Mouse (Mus musculus) cerebellum, postnatal 10 days (tissue): ENCODE measurements around the gene Spata21.
"Not testable (repeated sequence)": the region's sequence is repeated elsewhere in the genome, so short reads cannot be mapped to it uniquely, and the experiment has no call there.

Source experiments
- DNase-seq, 2 experiments: peaks; one replicate each; pipeline ENCODE4 v3.0.0; 2021; ENCODE audit warnings: mixed read lengths in 2 of 2

The Spata21 gene

DNA sequence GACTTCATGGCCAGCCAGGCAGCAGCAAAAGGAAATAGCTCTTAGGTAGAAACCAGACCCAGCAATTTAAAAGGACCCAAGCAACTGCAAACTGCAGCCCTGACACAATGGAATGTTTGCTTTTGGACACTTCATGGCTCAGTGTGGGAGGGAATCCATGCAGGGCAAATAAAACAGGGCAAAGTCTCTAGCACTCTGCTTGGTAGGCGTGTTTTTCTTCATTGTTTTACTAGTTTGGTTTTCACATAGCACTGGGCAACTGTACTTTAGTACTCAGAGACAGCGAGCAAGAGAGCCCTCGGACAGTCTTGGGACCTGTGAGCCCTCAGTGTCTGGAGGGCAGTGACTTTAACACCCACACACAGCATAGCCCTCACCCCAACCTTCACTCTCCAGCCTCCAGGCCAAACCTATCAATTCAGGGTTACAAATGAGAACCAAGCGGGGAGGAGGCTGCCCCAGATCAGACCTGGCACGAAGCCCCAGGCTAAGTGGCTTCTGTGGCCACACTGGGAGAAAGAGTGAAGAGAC is 43.5 kb downstream of the Spata21 start:
- no peak for DNase-seq

DNA sequence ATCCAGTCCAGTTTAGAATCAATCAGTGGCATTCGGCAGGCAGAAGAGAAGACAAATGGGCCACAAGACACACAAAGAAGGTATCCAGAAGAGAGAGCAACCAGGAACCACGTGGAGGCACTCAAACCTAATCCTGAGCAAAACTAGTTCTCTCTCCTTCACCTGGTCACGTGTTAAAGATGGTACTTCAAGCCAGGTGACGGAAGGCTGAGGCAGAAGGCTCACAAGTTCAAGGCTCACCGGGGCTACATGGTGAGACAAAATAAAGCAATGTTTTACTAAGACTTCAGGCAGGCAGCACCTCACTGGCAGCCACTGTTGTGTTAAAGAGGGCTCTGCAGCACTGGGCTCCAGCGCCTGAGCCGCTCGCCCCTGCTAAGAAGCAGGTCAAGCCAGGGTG is 44.1 kb downstream of the Spata21 start:
- no peak for DNase-seq

DNA sequence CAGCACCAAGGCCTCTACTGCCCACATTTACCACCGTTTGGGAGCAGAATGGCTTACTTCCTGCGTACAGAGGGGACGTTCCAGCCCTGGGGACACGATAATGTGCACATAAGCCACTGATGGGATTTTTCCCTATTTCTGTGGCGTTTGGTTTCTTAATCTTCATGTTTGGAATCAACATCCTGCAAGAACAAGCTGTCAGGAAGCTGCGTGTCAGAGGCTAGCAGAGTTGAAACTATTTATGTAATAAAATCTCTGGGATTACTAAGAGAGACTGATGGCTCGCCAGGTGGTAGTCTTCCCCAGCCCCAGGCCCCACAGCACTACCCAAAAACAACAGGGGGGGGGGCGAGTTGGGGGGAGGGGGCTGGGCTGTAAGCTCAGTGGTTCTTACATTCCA is 45.1 kb downstream of the Spata21 start:
- no peak for DNase-seq

DNA sequence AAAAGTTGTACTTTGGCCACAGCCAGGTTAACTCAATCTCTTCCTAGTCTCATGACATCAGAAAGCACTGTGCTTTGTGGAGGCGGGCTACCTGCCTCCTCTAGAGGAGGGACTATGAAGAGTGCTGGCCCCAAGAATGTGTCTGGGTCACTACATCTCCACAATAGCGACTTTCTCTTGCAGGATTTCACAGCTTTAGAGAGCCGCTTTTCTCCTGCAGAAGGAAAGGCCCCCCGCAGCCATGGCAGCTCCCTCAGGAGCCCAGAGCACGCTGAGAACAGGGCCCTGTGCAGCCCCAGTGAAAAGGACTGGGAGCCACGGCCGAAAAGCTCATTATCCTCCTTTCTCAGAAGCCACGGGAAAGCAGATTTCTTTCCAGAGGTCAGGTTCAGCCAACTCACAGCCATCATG is 45.9 kb downstream of the Spata21 start:
- peak in 1 of 2 experiments; percentile 49 for DNase-seq

DNA sequence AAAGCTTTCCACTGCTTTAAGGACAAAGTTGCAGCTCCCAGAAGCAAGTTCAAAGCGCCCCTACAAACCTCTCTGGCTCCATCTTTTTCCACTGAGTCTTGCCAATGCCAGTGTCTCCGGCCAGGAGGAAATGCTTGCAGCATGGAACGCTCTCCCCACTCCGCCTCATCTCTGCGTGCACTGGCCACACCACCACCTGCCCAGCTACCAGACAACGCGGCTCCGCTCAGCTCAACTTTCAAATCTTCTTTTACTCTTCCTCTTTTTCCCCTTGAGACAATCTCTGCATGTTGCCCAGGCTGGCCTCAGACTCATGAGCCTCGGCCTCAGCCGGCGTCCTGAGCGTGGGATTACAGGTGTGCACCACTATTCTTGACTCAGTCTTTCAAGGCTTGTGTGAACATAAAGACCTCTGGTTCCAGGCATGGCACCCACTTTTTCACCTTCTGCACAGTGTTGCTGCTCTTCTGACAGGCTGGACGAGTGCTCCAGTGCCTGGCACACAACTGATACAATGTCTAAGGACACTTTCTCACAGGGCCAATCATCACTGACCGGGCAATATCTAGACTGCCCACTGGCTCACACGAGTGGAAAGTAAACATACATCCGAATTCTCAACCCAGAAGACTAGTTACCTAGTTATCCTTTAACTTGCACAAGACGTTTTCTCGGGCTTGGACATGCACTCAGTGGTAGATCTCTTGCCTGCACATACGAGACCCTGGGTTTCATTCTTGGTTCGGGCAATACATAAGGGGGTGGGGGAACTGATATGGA is 46.8 kb downstream of the Spata21 start:
- peak in 1 of 2 experiments; percentile 49 for DNase-seq

DNA sequence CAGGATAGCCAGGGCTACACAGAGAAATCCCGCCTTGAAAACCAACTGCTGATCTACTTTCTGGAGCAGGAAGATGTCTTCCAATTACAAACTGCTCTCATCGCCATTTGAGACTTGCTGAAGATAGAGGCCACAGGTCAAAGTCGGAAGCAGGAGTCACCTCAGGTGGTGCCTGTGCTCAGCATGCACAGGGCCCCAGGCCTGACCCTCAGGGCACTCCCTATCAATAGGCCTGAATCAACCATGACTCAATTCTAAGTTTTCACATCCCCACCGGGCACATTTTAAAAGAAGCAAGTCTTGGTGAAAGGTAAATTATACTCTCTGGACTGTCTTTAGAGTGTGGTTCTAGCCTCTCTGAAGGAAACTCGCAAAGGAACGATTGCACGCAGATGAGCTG is 48.0 kb downstream of the Spata21 start:
- DNase-seq: no peak

DNA sequence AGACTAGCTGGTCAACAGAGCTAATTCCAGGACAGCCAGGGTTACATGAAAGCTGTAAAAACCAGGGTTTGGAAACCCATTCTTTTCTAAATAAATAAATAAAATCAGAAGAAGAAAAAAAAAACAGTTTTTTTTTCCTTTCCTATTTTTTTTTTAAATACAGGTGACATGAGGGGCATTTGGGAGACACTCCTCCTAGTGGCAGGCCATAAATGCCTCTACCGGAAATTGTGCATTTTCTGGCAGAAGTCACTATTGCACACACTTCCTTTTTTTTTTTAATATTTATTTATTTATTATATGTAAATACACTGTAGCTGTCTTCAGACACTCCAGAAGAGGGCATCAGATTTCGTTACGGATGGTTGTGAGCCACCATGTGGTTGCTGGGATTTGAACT is 49.6 kb downstream of the Spata21 start:
- not testable (repeated sequence) for DNase-seq

DNA sequence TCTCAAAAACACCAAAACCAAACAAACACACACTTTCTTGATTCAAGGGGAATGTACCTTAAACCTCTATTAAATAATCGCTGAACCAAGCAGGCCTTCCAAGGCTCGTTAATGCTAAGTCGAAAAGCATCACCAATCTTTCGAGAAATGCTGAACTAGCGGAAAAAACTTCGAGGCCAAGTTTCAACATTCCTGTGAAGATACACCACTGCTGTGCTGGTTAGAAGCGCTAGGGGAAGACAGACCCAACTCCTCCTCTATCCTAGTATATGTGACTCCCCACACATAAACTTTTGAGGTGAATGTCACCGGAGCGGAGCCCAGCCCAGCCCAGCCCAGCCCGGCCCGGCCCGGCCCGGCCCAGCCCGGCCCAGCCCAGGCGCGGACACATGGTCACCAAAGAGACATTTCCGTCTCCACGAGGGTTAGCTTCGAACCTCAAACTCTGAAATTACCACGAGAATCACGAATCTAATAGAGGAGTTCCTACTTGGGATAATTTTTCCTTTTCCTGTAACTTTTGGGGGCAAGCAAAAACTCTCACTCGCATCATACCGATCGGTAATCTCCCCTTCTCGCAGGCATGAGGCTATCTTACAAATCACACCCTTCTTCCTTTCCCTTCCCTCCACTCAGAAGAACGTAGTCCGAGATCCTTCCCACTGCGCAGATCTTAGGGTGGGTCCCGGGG is 50.4 kb downstream of the Spata21 start:
- no peak for DNase-seq

DNA sequence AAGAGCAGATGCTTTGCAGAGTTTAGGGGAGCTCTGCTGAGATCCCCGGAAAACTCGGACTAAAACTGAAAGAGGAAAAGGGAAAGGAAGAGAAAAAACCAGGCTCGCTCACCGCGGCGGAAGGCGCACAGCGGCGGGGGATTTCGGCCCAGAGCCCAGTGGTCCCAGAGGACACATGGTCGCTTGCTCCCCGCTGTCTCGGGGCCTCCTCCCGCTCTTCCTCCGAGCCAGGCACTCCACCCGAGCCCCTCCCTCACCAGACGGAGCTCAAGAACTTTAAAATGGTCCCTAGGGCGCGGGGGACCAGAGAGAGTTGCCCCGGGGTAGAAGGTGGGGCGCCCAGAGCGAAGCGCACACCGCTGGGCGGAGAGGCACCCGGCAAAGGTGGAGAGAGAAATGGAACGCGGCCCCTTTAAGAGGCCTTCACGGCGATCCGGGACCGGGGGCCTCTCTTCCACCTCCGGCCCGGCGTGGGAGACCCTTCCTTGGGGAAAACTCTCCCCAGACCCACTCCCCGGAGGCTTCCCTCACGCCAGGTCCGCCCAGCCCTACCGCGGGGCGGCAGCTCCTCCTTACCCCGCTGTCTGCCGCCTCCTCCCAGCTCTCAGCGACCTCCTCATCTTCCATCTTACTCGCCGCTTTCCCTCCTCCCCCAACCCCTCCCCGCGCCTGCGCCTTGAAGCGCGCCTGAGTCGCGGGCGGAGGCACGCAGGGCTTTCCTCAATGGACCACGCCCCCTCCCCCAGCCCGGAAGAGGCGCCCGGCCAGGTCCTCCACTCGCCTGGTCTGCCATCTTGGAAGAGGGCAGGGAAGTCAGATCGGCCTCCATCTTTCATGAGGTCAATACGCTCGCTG is 51.2 kb downstream of the Spata21 start, which contains the start of gene Szrd1:
Gene Szrd1, minus strand, starts transcription at position 660 of the 855 bp plus-strand sequence.
- DNase-seq: peak; percentile 100

DNA sequence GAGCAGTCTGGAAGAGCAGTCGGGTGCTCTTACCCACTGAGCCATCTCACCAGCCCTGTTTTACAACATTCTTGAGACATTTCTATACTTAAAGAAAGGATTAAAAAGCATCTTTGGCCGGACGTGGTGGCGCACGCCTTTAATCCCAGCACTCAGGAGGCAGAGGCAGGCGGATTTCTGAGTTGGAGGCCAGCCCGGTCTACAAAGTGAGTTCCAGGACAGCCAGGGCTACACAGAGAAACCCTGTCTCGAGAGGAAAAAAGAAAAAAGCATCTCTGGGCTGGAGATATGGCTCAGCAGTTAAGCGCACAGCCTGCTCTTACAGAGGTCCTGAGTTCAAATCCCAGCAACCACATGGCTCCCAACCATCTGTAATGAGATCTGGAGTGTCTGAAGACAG is 52.2 kb downstream of the Spata21 start:
- not testable (repeated sequence) for DNase-seq

DNA sequence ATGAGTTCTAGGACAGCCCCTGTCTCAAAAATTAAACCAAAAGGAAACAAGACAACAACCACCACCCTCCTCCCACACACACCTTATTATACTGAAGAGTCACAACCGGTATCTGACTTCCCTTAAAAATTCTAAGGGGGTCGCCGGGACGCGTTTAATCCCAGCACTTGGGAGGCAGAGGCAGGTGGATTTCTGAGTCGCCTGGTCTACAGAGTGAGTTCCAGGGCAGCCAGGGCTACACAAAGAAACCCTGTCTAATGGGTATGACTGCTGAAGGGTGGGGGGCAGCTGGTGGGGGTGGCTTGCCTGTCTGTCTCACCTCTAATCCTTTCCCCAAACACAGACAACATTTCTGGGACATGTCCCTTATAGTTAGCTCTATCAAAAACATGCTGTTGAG is 52.8 kb downstream of the Spata21 start:
- DNase-seq: no peak

DNA sequence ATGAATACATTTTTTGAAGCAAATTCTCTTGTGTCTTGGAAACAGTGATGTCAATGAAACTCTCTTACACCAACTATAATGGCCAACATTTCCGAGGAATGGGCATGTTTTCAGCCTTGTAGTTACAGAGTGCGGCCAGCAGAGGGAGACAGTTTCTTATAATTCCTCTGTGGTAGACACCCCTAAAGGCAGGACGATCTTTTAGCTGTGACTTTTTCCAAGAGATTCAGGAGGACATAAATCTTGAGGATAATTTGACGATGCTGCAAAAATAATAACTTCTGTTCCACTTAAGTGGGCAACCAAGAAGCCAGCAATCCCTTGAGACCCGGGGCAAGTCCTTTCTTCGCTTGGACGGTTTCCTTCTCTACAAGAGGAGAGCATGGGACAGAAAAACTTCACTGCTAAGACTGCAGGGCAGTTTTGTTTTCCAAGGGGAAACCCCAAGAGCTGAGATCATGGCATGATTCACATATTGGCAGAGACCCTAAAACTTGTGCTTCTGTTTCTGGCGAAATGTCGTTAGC is 54.2 kb downstream of the Spata21 start:
- peak; percentile 79 to 85 for DNase-seq

DNA sequence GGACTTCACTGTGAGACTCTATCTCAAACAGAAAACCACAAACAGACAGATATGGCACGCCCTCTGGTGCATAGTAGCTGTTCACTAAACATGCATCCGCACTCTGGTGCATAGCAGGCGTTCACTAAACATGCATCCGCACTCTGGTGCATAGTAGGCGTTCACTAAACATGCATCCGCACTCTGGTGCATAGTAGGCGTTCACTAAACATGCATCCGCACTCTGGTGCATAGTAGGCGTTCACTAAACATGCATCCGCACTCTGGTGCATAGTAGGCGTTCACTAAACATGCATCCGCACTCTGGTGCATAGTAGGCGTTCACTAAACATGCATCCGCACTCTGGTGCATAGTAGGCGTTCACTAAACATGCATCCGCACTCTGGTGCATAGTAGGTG is 57.0 kb downstream of the Spata21 start:
- not testable (repeated sequence) for DNase-seq

DNA sequence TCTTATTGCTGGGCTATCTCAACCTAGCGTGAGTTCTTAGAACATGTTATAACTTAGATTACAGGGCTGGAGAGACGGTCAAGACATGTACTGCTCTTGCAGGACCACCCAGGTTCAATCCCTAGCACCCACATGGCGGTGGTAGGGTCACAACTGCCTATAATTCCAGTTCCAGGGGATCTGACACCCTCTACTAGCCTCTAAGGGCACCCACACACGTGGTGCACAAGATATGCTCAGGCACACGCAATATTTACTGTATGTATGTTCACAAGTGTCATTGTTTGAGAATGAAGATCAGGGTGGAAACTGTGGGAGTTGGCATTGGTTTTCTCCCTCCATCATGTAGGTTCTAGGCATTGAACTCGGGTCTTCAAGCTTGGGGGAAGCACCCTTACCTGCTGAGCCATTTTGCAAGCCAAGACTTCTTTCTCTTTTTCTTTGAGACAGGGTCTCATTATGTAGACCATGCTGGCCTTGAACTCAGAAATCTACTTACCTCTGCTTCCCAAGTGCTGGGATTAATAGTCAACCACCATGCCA is 58.4 kb downstream of the Spata21 start:
- DNase-seq: no peak

DNA sequence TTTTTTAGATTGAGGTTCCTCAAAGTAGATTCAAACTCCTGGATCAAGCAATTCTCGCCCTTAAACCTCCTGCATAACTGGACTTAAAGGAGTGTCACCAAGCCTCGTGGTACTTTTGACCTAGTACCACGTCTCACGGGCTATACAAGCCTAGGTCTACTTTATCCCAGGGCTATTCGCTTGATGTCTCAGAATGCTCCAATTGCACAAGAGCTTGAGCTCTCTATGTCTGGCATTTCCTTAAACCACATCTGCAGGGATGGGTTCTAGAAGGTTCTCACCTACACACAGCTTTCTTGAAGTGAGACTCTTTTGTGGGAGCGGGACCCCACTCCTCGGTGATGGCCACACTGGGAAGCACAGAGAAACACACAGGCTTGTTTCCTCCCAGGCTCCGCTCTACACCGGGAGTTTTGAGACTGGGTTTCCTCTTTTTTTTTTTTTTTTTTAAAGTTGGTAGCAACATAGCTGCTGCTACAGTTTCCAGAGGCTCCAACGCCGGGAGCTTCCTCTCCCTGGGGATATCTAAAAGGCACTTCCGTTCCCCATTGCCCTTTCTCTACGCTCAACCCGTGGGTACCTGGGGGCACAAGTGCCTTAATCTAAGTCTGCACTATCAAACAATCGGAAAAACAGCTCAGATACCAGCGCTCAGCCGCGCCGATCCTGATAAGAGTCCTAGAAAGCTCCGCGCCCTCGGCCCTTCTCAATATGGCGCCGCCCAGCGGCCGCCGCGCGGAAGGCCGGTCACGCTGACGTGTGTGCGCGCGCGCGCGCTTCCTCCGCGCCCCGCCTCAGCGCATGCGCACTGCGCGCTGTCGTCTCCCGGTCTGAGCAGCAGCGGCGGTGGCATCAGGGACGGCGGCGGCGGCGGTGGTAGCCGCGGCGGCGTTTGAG is 59.2 kb downstream of the Spata21 start, which contains the start of gene Fbxo42:
Gene Fbxo42, plus strand, starts transcription at position 802 of the 897 bp plus-strand sequence.
- peak; percentile 98 for DNase-seq

DNA sequence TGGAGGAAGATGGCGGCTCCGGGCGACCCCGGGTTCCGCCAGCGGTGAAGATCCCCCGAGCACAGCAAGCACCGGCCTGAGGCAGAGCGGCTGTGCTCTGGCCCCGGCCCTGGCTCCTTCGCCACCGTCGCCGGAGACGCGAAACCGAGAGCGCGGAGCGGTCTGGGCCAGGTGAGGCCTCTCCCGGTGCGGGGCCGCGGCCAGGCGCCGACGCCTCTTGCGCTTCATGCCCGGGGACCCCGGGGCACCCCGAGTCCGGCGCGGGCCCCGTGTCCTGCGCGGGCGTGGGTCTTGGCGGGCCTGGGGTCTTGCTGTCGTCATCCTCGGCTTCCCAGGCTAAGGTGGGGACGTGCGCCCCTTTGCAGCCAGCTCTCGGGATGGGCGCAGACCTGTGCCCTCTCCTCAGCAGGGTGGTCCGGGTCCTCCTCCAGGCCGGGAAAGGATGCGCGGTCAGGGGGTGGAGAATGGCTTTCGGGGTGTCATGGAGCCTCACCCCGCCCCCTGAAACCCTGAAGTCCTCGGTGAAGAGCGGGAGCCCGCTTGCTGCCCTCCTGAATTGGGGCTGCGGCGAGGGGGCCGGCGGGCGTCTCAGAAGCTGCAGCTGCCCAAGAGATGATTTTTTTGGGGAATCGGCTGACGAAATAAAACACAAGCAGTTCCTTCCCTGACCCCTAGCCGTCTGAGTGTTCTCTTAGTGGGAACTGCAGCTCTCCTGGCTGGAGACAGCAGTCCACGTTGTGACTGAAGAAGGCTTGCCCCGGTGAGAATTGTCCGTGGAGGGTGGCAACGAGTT is 60.1 kb downstream of the Spata21 start:
- DNase-seq: no peak

DNA sequence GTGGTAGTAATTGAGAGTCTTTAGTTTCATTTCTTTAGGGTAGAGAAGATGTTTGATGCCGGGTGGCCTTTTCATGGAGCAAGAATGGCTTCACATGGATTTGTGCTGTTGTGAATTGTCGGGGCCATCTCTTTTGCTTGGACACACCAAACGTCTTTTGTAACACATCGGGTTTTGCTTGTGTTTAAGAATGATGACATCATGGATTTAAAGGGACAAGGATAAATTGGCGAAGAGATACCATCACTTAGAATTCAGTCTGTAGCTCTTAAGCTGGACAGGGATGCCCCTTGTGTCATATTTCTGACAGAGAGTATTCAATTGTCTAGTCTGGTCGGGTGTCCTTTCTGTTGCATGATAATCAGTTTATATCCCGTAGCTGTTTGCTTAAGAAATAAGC is 61.0 kb downstream of the Spata21 start:
- no peak for DNase-seq

DNA sequence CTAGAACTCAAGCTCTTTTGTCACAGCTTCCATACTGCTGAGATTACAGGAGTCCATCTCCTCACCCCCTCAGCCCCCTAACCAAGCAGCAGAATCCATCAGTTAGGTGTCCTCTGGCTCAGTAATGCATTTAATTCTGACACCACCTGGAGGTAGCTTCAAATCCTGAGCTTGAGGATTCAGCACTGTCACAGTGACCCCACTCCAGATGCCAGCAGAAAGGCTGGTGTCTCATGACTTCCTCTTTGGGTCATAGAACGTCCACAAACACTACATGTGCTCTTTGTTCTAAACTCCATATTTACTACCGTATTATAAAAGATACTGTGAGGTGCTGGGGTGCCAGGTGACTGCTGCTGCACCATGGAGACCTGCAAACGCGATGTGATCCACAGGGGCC is 69.4 kb downstream of the Spata21 start:
- DNase-seq: no peak

DNA sequence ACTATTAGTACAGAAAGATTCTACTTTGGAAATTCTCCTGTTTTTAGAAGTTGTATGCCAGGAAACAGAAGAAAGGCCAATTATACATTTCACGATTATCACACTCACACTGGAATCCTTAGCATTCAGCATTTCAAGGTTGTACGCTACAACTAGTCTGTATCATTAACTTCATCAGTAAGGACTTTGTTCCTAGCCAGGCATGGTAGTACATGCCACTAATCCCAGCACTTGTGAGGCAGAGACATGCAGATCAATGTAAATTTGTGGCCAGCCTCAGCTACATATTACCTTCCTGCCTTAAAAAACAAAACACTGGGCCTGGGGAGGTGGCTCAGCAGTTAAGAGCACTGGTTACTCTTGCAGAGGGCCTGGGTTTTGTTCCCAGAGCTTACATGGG is 70.5 kb downstream of the Spata21 start:
- DNase-seq: no peak

DNA sequence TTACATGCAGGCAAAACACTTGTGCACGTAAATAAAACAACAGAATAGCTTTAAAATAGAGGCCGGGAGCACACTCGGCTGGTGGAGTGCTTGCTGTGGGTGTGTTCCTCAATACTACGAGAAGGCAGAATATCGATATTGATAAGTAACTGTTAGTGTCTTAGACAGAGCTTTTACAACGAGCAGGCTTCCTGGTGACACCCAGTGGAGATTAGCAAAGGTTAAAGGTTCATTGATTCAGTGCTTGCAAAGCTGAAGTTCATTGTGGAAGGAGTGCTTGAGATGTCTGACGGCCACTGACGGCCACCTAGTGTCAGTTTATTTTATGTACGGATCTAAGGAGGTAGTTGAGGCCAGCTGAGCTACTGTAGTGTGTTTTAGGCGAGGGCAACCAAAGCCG is 71.0 kb downstream of the Spata21 start:
- no peak for DNase-seq
